Mouse (Mus musculus): ENCODE results near the gene Arfgef3.

DNA sequence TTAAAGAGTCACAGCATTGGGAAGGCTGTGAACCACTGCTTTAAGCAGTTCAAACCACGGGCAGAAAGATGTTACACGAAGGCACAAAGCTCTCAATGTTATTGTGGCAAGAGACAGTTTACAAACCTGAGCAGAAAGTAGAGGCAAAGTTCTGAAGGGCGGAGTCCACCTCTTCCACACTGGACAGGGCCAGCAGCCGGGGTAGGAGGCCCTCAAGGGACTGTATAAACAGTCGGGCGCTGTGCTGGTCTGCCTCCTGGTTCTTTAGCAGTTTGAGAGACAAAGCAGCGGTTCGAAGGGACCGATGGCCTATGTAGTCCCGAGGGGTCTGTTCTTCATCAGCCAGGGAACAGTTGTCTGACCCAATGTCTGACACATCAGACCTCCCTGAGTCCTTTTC, 97.7 kb downstream of the Arfgef3 start:
- TF ChIP-seq TBP (conservative IDR thresholded peaks at IDR 0.05; ENCODE audit: low read depth, low read length) = no peak
- no peak for TF ChIP-seq MXI1 (IDR thresholded peaks at IDR 0.05; ENCODE audit: low read depth, low read length)
- no peak for TF ChIP-seq EP300 (IDR thresholded peaks at IDR 0.05; ENCODE audit: low read length)

All from CH12.LX (cell line).